Mouse (Mus musculus) splenic B cell, adult 2 months (primary cell): ENCODE results near the gene Gm15056.

Experiments used
- DNase-seq: peaks from one replicate; pipeline ENCODE4 v3.0.0-alpha.2; 2011; ENCODE audit warnings: low read depth, low spot score
- H3K27me3 ChIP-seq: 2 replicates; pipeline ENCODE4 v1.6.1; 2012; ENCODE audit warnings: mild to moderate bottlenecking, low read length, moderate library complexity, mixed read lengths; ENCODE audit not compliant: control insufficient read depth, poor library complexity, insufficient read depth, severe bottlenecking
- H3K36me3 ChIP-seq: 2 replicates; pipeline ENCODE4 v1.6.1; 2012; ENCODE audit warnings: mild to moderate bottlenecking, low read length, moderate library complexity, mixed read lengths; ENCODE audit not compliant: control insufficient read depth, poor library complexity, insufficient read depth, severe bottlenecking

Gm15056 gene

GRCm38 (mm10) chr8:20902527-20902926, at the start of gene Gm15056:
Gene Gm15056 (minus strand): TSS chr8:20902627.
- H3K36me3 ChIP-seq: no peaks in the 10 kb centered on the region
- no peaks in the 10 kb centered on the region for H3K27me3 ChIP-seq
- no peak for DNase-seq

GRCm38 (mm10) chr8:20944610-20945009, 42.2 kb upstream of the Gm15056 start, which contains the start of gene AY761185:
Gene AY761185 (minus strand): TSS chr8:20944710.
- no peaks in the 10 kb centered on the region for H3K27me3 ChIP-seq
- H3K36me3 ChIP-seq: no peaks in the 10 kb centered on the region
- no peak for DNase-seq

DNA sequence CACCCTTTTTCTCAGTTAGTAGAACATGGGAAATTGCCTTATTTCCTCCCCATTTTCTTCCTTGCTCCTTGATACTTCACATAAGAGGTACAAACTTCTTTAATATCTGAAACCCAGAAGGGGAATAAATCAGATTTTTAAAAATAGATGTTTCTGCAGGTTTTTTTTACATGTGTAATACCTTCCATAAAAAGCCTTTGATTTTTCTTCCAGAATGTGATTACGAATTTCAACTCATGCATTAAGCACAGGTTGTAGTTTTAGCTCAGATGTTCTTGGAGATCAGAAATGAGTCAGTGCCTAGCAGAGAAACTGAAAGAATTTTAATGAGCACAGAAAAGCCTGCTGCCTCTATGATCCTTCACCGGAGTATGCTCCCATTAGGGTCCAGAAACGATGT, 19.5 kb upstream of the Gm15056 start, which contains the start of gene Gm6040:
Gene Gm6040 (minus strand): TSS at position 101 of the 400 bp plus-strand sequence.
- Histone ChIP-seq H3K36me3 (no peaks in the 10 kb centered on the region), H3K27me3 (no peaks in the 10 kb centered on the region)
- no peak for DNase-seq

GRCm38 (mm10) chr8:20912288-20912687, 9.9 kb upstream of the Gm15056 start:
- no peak for DNase-seq
- H3K36me3 ChIP-seq: no peaks in the 10 kb centered on the region

DNA sequence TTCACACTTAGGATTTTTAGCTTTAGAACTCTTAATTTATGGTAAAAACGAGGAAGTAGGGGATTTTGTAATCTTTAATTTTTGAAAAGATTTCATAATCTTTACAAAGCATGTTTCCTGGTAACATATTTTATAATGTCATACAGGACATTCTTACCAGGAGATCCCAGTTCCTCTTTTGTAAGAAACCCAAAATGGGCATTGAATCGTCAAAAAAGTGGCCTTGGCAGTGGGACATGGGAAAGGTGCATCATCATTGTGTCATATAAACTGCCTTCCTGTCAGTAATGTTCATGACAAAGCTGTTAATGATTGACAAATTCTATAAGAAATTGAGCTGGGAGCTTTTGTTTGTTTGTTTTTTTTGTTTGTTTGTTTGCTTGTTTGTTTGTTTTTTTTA, 5.8 kb upstream of the Gm15056 start:
- Histone ChIP-seq H3K27me3 (no peaks in the 10 kb centered on the region), H3K36me3 (no peaks in the 10 kb centered on the region)
- no peak for DNase-seq

More at GRCm38 (mm10) chr8:20912288-20912687, 9.9 kb upstream of the Gm15056 start:
- no peaks in the 10 kb centered on the region for H3K27me3 ChIP-seq

DNA sequence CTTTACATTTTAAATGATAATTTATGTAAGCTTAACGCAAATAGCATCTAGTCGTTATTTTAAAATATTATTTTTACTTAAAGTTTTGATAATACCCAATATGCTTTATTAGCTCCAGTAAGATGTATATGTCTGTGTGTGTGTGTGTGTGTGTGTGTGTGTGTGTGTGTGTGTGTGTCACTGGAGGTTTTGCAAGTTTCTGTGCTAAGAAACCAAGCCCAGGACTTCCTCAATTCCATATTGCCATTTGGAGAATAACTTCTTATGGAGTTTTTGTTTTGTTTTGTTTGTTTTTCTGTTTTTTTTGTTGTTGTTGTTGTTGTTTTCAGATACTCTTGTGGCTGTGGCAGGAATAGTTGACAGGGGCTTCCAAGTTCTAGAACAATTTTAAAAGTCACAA, 4.7 kb upstream of the Gm15056 start:
- H3K36me3 ChIP-seq: no peaks in the 10 kb centered on the region
- no peak for DNase-seq
- H3K27me3 ChIP-seq: no peaks in the 10 kb centered on the region

- DNase-seq: no peak
- no peaks in the 10 kb centered on the region for H3K27me3 ChIP-seq
- H3K36me3 ChIP-seq: no peaks in the 10 kb centered on the region
These were observed 10.1 kb downstream of the Gm15056 start, which contains the start of gene Defb33 for GRCm38 (mm10) chr8:20892369-20892768. Gene Defb33 (plus strand): TSS chr8:20892669.

DNA sequence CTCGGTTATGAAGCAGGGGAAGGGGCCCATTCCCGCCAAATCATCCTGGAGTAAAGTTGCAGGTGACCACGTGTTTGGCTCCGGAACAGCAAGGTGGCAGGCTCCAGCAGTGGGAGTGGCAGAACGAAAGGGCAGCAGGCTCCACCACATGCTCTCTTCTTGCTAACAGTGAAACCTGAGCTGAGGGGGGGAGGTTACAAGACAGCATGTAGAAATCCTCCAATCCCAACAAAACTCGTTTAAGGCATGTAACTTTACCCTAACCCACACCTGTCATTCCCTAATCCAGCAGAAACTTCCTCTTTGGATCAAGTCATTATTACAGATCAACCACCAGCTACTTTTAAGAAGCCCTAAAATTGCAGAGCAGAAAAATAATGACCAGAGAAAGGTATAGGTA, 27.8 kb downstream of the Gm15056 start:
- no peaks in the 10 kb centered on the region for H3K27me3 ChIP-seq
- DNase-seq: no peak
- no peaks in the 10 kb centered on the region for H3K36me3 ChIP-seq
